Mouse (Mus musculus) lung, postnatal 10 days (tissue): ENCODE data around the gene Tmbim7.

Experiments
- DNase-seq: peaks from one replicate; pipeline ENCODE4 v3.0.0; 2021

The Tmbim7 gene

DNA sequence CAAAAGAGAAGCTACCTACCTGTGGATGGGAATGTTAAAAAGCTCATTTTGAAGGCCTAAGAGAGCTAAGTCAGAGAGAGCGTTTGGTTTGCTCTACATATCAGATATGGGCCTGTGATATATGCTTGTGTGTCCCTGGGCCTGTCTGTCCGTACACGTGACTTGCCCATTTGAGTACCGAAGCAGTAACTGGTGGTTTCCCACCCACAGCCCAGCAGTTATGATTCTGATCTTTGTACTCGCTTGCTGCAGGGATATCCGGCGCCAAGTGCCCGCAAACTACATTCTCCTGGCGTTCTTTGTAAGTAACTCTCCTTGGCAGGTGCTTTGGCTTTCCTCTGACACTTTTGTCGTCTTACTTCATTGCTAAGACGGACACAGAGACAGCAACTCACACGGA is 15.6 kb downstream of the Tmbim7 start:
- DNase-seq, result no peak

DNA sequence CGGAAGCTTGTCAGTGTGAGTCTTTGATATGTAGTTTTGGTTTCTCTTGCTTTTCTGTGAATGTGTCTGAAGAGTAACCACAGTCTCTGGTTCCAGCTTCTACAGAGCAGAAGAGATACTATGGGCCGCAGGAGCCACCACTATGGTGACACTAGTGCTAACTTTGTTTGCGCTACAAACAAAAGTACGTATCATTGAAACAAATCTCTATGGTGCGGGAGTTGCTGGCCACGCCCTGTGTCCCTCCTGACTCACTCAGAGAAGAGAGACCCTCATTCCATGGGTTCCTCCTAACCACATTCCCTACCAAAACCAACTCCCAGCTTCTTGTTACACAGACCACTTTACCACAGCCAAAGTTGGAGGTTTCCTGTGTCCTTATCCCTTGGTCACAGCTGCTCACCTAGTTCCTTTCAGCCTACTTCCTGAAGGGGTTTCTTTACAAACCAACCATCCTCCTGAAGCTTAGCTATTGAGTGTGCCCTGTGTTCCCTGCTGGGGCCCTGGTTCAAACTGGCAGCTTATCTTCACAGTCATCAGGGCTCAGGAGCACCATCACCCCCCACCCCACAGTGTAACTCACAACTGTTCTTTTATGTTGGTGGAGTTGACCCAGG is 19.1 kb downstream of the Tmbim7 start:
- no peak for DNase-seq

DNA sequence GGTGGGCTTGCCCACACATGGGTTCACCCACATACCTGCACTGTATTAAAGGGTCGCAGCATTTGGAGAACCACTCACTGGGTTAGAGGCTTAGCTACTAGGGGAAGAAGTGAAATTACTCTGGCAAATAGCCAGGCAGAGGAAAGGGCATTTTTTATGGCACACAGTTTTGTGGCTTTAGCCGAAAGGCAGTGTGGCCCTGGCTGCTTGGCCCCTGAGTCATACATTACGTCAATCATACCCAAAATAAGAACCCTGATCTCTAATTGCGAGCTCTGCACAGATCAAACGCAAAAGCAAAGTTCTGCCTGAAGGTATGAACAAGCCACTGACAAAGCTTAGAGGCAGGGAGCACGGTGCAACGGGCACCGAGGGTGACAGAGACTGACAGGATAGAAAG is 37.3 kb downstream of the Tmbim7 start:
- no peak for DNase-seq

DNA sequence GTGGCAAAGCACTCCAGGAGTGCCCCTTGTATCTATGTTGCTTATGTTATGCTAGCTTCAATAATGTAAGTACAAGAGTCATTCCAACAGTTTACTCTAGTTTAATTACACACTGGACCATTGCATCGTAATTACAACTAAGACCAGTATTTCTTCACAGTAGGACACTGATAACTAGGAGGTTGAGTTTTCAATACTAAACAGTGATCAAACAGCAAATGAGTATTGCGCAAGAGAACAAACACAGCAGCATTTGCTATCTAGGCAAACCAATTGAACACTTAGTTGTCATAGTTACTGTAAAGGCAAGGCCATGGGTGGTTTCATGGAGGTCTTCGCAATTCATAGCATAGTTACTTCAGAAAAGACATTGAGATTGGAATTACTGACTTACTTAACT is 40.3 kb downstream of the Tmbim7 start:
- no peak for DNase-seq

DNA sequence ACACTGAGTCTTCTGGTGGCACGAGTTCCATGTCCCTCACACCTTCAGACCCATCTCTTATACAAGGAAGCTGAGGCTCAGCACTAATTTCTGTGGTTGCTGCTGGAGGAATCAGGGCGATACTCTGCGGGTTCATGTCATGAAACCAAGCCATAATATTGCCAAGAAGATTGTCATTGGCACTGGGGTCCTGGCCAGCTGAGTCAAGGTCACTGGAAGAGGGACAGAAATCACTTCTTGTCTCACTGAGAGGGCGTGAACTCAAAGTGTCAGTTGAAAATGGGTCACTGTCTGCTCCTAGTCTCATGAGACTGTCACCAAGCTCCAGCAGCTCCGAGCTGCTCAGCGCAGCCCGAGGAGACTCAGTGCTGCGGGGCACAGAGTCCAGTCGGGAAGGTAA is 42.0 kb downstream of the Tmbim7 start:
- no peak for DNase-seq

DNA sequence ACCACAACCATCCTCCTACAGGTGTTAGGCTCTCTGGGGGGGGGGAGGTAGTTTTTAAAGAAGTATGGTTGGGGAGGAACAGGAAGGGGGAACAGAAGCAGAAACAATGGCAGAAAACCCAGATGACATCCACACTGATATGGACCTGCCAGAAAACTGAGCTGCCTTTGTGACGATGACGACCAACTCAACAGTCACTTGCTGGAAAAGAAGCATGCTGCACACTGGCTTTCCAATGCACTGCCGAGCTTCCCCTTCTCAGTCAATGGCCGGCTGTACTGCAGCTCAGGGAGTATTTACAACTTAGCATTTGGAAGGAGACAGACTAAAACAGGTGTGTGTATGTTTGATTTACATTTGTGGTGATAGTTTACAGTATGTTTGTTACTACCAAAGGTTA is 44.2 kb downstream of the Tmbim7 start:
- no peak for DNase-seq

DNA sequence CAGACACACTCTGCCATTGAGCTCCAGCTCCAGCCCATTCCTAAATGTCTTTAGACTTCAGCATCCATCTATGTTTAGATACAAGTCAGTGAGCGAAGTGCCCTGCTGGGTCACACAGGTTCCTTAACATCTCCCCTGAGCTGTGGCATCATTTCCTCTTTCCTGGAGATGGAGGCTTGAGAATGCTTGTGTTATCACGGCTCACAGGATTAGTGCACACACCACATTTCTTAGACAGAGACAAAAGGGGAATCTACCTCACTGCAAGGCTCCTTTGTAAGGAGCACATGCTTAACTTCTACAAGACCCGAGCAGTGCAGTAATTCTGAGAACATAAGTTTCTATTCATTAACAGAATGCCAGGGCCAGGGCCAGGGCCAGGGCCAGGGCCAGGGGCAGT is 45.0 kb downstream of the Tmbim7 start:
- DNase-seq, result no peak

DNA sequence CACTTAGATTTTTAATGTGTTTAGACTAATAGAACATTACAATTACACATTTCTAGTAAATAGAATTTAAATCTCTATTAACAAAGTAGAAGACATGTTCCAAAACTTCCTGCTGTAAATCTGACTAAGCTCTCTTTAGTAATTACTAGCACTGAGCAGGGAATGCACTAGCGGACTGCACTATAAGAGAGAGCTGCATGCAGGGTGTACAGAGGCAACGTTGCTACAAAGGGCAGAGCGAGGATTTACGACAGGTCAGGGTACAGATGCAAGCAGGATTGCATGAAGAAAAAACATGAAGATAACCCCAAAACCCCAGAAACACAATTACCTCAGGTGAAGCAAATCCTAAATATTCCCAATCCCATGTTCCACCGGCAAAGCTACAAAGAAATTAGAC is 49.0 kb downstream of the Tmbim7 start:
- DNase-seq, result no peak

DNA sequence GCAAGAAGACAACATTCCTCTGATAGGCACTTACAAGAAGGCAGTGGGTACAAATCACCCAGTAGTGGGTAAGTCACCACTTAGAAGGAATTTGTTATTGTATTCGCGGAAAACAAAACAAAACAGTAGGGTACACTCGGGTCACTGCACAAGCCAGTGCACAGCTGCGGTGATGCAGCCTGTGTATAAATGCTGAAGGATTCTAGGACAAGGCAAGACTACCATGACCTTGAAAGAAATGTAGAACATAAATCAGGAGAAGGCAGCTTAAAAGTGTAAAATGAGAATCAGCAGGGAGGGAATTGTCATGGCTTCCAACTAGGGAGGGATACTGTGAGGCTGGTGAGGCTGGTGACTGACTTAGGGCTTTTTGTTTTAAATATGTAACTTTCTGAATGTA is 51.2 kb downstream of the Tmbim7 start:
- no peak for DNase-seq

DNA sequence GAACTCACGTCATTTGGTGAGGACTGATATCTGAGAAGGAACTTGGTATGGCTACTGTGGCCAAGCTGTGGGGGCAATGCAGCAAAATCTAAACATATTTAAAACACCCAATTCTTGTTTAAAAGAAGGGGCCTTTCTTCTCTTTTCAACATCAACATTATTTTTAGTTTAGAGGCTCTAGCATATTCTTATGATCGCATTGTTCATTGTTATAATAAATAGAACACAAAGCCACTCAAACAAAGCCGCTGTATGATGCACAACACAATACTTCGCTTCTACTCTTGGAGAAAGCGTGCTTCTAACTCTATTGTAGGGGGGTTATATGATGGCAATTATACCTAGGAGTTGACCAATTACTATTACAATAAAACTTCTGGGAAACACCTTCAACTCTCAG is 64.8 kb downstream of the Tmbim7 start:
- DNase-seq, result no peak

DNA sequence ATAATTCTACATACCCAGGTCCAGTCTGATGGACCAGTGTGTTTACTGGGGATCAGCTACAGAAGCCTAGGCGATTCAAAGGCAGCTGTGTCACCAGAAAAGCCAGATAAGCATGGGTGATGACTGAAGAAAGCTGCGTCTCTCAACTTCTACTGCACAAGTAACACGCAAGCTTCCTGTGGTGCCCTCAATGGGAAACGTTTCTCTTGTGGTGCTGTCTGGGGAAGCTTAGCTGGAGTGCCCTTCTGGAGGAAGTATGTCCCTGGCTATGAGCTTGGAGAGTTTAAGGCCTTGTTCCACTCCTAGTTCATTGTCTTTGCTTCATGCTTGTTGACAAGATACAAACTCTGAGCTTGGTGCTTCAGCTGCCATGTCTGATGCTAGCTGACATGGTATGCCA is 68.4 kb downstream of the Tmbim7 start:
- no peak for DNase-seq

DNA sequence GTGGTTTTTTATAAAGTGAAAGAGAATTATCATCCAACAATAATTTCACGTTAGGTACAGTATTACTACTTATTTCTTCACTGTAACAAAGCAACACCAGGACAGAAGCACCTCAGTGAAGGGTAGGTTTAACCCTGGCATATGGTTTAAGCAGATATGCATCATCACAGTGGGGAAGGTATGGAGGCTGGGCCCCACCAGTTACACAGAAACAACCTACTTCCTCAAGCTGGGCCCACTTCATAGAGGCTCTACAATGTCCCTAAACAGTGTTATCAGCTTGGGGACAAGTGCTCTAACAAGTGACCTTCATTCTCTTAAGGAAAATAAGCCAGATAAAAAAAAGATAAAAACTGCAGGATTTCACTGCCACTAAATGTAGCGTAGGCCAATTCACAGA is 71.9 kb downstream of the Tmbim7 start:
- no peak for DNase-seq

DNA sequence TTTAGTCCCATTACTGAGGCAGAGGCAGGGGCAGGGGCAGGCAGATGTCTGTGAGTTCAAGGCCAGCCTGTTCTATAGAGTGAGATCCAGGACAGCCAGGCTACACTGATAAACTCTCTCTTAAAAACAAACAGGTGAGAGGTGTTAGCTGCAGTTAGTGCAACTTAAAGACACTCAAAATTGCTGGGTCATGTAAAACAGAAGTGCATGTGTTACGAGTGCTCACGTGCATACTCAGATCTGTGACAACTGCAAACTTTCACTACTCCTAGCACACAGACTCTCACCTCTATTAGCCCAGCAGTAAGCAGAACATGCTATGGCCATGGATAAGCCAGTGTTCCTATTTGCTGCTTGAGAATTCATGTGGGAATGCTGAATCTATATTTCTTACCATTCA is 72.4 kb downstream of the Tmbim7 start:
- DNase-seq, result no peak

DNA sequence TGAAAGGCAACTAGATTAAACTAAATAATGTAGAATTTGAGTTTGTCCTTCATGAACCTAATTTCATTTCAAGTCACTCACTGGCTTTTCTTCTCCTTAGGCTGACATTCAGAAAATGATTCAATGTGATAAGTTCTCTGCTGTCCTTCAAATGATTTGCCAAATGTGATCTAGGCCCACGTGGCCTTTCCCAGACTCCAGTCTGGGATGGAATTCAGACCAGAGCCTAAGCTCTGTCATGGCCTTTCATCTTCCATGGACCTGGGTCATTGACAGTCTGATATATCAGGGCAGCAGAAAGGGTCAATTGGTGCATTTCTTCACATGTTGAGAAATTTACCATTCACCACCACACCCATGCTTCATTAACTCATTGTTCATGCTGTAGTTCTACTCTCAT is 74.5 kb downstream of the Tmbim7 start:
- DNase-seq, result no peak

DNA sequence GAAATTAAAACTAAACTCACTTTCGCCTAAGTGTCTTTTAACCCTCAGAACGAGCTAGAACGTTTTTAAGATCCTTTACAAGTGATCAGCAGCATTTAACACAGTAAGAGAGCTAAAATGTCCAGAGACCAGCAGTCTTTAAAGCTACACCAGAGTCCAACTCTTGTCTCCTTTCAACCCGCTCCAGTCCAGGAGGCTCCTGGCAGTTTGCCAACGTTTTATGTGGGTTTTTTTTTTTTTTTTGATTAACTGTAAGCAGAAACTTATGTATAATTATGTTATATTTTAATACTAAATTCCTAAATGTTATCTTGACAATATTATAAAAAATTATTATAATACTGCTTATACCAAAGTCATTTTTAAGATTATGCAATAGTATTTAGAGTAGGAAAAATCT is 77.8 kb downstream of the Tmbim7 start:
- no peak for DNase-seq
